Mouse (Mus musculus) ES-Bruce4 (cell line): ENCODE measurements around the gene Sec11a.

Experiments used
- CTCF ChIP-seq: IDR thresholded peaks from one replicate; pipeline ENCODE4 v1.8.1; 2011; ENCODE audit warnings: low read depth, low read length
- POLR2A ChIP-seq: IDR thresholded peaks from one replicate; pipeline ENCODE4 v1.8.1; 2011; ENCODE audit warnings: low read length; ENCODE audit not compliant: insufficient read depth

- TF ChIP-seq POLR2A (no peak), CTCF (no peak)
These were observed 11.4 kb upstream of the Sec11a start for GRCm38 (mm10) chr7:80959003-80959402.
